Mouse (Mus musculus) thymus, postnatal 0 days (tissue): ENCODE measurements at regions not wholly inside any gene's neighbourhood (a gene's known extent, or its start where the extent isn't known, plus 50 kb on each side); places are given as distances from the start of the nearest gene placed in this dataset.

Experiments used
- DNase-seq: peaks from one replicate; pipeline ENCODE4 v3.0.0-alpha.2; 2015; ENCODE audit warnings: low spot score

DNA sequence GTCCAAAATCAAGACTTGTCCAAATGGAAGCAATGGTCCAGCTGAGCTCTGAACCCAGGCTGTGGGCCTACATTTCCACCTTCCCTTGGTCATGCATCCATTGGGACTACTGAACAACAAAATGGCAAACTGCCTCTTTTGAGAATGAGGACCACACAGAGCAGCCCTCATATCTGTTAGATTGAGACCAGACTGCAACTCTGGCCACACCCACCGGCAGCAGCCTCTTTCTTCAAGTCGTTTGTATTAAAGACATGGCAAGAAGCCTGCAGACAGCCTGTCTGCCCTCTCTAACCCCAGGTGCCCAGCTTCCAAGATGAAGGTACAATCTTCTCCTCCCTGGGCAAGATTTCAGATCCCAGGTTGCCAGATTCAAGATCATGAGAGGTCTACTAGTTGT lies 51.8 kb upstream of the St6galnac3 start:
- no peak for DNase-seq

DNA sequence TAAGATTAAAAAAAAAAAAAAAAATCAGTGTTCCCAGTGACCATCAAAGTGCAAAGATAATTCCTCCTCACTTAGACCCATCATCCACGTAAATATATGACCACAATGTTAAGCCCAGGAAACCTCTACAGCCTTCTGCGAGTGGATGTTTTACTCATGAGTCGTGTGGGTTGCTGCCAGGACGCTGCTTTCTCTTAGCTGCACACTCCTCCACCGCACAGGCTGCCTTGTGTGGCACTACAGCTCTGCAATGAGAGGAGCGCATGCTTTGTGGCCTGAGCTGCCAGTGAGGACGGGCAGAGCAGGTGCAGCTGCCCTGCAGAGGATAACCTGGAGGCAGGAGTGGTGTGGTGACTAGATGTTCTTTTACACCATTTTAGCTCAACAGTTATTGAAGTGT lies 53.4 kb upstream of the St6galnac3 start:
- no peak for DNase-seq

DNA sequence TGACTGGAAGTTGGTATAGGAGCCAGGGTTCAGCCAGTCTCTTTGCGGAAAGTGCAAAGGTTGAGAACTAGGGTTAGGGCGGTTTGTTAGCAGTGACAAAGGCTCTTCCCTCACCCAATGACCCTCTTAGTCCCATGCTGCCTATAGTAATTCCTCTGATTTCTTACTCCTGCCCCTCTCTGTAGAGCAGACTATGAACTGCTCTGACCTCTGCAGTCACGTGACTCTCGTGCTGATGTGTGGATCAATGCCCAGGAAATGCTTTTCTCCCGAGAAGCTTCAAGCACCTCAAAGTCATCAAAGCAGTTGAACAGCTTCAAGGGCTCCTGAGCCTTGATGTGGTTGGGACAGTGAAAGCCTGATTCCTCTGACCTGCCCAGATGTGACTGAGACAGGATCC lies 57.5 kb upstream of the St6galnac3 start:
- peak; percentile 21 for DNase-seq

DNA sequence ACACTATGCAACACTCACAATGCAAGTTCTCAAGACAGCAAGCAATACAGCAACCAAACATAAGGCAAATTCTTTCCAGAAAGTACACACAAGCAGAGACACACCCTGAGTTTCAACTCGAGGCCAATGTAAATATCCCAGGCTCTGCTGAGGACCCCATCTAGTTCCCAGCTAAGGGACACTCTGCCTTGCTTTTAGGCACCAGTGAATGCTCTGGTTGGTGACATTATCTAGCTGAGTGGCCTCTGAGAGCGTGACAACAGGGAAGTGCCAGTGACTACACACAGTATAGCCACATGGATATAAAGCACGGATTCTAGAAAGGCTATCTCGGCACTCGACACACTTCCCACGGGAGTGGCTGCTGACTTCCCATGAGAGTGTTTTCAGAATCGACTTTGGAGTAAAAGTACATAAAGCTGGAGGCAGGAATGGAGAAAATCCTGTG lies 58.3 kb upstream of the St6galnac3 start:
- DNase-seq: no peak

DNA sequence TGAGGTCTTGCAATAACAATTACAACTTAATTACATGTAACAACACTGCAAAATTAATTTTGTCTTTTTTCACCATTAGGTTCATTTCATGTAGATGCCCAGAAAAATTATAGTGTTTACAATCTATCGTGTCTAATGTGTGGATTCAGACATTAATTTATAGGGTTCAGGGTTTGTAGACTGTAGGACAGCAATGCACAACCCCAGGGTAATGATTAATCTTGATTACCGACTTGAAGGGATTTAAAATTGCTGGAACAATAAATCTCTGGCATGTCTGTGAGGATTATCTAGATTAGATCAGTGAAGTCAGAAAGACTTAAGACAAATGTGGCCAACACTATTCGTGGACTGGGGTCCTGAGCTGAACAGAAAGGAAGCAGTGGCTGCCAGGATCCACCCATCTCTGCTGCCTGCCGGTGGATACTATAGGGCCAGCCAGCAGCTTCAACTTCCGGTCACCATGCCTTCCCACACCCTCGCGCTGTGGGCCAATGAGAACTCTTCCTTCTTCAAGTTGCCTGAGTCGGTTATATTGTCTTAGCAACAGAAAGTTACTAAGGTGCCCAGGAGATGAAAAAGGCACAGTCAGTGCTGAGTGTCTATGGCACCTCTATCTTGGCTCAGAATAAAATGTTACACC lies 59.1 kb upstream of the St6galnac3 start:
- DNase-seq: no peak

DNA sequence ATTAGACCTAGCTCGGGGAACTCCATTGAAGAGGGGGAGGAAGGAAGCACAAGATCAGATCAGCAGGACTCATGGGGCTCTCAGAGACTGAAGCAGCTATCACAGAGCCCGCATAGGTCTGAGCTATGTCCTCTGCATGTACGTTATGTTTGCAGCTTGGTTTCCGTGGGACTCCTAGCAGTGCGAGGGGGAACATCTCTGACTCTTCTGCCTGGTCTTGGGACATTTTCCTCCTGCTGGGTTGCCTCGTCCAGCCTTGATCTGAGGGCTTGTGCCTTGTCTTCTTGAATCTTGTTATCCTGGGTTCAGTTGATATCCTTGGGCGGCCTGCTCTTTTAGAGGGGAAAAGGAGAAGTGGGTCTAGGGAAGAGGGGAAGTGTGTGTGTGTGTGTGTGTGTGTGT lies 53.6 kb upstream of the Asb17 start:
- DNase-seq: no peak

DNA sequence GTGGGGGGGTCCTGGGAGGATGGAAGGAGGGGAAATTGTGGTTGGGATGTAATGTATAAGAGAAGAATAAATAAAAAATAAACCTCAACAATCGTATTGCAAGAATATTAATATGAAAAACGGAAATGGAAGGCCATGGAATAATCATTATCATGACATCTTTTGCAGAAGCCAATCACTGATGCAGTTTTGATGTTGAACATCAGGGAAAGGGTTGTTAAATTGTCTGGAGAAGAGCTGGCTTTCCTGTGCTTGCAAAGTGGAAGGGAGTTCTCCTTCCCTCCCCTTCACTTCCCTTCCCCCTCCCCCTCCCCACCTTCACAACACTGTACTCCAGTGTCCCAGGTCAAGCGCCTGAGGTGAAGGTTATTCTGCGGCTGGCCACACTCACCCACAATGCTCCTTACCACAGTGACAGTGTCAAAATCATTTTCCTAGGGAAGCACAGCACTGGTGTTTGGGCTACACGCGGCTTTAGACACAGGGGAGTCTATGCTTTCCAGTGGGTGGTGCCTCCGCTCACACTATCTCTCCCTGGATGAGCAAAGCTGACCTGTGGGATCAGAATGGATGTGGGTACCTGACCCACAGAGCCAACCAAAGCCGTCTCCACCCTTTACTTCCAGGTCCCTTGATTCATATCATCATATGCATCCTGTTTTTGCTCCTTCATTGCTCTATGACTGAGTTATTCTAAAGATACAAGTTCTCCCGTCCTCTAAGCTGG lies 53.0 kb upstream of the Asb17 start:
- no peak for DNase-seq

DNA sequence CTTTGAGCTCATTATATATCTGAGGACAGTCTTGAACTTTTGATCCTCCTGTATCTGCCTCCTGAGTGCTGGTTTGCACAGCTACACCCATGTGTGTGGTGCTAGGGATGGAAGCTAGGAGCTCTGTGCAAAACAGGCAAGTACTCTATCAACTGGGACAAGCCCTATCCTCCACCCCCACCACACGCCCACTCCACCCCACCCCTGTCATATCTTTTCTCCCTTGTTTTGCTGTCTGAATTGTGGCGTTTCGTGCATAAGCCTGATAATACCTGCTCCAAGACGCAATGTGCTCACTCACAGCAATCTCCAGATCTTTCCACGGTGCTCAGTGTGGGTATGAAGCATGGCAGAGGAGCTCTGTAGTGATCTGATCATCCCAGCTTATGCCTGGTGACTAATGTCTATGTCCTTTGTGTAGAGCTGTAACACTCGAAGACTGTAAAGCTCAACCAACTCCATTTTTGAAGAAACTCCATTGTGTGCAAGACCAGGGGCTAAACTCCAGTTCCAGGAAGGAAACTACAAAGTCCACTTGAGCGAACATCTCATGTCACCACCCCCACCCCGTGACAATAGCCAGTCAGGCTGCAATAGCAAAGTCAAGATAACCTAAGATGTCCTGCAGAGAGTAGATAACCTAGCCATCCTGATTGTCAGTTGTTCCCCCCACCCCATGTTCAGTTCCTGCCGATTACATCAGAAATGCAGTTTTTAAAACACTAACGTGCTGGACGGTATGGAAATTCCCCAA lies 52.2 kb upstream of the Asb17 start:
- DNase-seq: no peak

DNA sequence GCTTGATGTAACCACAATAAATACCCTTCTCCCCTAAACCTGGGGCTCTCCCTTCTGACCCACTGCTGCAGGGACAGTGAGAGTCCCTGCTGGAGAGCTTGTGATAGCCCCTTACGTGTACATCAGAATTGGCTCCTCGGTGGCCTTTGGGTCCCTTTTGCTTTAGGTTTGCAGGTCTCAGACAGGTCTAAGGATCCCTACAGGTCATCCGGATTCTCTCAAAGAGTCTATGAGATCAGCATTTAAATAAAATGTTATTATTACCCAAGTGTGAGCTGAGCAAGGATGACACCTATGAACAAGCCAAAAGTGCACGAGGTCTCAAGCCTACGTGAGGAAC lies 51.7 kb upstream of the Asb17 start:
- DNase-seq: no peak
